Mouse (Mus musculus): ENCODE results near the gene Ccdc162. TPM values are rescaled to one million over a fixed set of nuclear protein-coding genes. Genes with fewer than 3 reads are reported as not detected.

Gene Ccdc162
- total RNA-seq, 2 experiments from 2014 or later, result 1.6 to 2.3 TPM

DNA sequence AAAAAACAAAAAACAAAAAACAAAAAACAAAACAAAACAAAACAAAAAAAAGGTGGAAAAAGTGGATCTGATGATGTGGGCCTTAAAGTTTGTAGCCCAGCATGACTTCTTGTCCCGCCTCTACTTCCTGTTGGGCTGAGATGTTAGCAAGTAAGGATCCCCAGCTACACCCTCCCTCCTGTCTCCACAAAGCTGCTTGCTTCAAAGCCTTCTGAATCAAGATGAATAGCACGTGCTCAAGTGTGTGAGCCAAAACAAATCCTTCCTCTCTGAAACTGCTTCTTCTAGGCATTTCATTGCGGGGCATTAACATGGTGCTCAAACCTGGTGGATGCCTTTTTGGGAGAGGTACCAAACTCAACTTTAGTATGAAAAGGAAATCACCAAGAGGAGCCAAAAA lies 77.7 kb downstream of the Ccdc162 start:
- DNase-seq (ENCODE audit: low spot score in 2 of 2), result no peak

DNA sequence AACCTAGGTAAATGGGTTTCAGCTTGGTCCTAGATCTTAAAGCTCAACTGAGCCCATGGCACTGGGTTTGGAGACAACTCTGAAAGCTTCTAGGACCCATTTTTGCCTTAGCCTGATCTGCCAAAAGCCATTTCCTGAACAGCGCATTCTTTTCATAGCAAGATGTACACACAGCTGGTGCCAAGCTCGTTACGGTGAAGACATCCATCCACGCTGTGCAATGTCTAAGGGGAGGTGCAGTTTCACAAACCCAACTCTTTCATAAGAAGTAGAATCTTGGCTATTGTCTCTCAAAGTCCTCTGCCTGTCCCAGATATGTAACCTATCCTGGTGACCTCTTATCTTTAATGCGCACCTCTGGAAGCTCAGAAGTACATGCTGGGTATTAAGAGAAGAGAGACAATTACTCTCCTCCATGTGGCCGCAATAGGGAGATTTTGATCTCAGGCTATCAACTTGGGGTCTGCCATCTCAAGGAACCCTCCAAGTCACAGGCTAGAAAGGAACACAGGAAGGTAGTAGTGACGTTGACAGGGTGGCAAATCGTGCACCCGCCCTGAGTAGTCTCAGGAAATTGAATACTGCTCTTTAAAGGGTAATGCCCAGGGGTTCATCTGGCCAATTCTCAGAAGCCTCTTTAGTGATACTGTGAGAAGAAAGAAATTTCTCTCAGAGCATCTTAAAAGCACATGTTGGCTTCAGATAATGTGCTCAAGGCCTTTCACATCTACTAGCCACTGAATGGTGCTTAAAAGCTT lies 81.0 kb downstream of the Ccdc162 start:
- no peak for DNase-seq (ENCODE audit: low spot score in 2 of 2)

DNA sequence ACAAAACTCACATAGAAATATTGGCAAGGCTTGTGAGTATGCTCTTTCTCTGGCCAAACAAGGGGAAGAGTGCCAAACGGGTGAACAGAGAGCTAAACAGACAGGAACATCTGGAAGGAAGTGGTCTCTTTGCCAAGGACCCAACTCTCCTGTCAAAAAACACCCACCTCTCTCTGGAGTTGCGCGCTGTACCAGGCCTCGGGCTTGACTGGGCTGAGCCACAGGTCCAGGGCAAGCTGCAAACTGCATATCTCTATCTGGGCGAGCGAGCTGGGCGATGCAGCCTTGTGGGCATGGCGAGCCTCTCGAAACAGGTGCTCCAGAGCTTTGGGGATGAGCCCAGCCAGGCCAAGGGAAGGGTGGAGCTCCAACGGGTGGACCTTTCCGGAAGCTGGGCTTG lies 82.6 kb downstream of the Ccdc162 start:
- DNase-seq (ENCODE audit: low spot score in 2 of 2), result no peak

DNA sequence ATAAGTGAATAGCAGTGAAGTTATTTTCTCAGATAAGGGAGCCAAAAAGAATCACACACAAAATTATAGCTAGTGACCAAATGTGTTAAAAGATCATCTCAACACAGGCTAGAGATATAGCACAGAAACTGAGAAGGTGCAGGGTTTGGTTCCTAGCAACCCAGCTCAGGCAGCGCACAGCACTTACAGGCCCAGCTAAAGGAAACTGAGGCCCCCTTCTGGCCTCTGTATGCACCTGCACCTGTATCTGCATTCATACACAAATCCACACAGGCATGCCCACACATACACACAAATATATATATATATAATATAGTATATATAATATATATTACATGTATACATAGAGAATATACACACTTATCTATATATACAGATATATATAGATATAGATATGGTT lies 84.4 kb downstream of the Ccdc162 start:
- no peak for DNase-seq (ENCODE audit: low spot score in 2 of 2)

DNA sequence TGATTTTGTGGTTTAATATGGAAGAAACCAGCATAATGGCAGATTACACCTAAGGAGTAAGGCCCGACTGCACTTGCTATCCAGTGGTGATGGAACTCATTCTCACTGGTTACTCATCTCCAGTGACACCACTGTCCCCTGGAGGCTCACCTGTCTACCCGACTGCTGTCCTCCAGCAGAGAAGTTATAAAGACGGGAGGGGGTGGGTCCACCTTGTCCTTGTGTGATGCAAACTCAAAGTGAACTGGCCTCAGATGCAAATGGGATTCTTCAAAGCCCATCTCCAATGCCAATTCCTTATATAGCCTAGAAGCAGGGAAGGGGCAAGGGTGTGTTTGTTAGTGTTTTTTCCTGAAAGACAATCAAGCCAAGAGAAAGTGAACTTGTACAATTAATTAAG lies 89.4 kb downstream of the Ccdc162 start:
- no peak for DNase-seq (ENCODE audit: low spot score in 2 of 2)

DNA sequence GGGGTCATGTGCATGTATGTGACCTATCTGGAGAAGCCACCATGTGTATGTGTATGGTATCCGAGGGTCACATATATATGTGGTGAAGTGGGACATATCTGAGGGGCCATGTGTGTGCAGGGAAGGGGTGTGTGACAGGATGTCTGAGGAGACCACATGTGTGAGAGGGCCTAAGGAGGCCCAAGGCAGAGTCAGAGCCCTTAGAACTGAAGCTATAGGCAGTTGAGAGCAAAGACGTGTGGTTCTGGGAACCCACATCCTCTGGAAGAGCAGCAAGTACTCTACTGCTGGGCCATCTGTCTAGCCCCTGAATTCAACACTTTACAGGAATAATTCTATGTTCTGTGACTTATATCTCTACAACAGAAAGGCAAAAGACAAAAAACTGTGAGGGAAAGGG lies 96.4 kb downstream of the Ccdc162 start:
- no peak for DNase-seq (ENCODE audit: low spot score in 2 of 2)

DNA sequence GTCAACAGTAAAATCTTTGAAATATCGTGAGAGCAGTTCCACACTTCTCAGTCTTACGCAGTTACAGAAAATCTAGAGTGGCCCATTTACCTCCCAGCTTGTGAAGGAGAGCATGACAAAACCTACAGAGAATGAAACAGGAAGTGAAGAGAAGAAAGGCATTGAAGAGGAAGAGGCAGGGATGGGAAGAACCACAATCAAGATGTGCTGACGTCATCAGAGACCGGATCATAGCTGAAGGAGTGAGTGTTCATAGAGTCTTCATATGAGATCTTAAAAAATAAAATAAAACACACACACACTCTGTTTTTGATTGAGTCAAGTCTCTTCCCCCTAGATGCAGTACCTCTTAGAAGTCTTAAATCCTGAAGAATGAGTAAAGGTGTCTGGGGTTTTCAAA lies 100.9 kb downstream of the Ccdc162 start:
- DNase-seq (ENCODE audit: low spot score in 2 of 2), result no peak

DNA sequence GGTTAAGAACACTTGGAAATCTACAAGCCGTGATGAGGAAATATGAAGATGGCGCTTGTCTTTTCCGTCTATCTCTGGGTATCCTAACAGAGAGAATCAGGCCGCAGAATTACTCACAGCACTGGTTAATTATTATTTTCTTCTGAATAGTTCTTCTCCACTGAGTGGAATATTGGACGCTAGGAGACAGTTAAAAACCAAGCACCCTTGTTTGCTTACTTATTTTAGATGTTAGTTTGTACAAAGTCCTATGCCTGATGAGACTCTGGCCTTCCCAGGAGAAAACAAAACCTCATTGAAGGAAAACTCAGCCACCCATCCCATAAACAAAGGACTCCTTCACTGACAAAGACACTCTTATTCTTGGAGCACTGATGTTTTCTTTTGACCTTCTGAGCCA lies 104.5 kb downstream of the Ccdc162 start:
- no peak for DNase-seq (ENCODE audit: low spot score in 2 of 2)

DNA sequence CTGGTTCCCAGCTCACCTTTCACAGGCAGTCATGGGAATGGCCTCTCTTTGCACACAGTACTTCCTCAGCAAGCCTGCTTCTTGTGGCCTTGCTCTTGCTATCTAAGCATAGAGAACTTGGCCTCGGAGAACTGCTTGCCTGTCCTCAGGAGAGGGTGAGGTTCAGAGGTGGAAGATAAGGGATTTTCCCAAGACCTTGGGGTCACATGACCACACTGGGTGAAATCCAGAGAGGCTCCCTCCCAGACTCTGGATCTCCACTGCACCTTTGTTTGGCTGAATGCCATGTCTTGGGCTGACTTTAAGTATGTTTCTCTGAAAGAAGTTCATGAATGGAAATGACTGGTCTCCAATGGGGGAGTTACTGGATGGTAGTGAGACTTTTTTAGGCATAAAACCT lies 107.0 kb downstream of the Ccdc162 start:
- no peak for DNase-seq (ENCODE audit: low spot score in 2 of 2)

DNA sequence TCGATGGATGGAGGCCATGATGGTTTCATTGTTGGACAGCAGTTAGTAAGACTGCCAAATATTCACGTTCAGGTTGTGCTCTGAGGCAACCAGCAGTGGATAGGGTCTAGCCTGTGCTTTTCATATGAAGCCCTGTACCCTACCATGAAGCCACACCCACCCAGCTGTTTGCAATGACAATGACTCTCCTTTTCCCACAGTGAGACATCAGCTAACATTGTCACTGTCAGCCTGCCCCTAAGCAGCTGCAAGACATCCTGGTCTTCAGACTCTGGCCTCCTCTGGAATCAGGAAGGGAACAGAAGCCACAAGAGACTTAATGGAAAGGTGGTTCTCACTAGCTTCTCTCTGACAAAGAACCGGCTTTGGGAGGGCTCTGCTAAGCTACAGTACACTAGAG lies 107.9 kb downstream of the Ccdc162 start:
- DNase-seq (ENCODE audit: low spot score in 2 of 2), result no peak

DNA sequence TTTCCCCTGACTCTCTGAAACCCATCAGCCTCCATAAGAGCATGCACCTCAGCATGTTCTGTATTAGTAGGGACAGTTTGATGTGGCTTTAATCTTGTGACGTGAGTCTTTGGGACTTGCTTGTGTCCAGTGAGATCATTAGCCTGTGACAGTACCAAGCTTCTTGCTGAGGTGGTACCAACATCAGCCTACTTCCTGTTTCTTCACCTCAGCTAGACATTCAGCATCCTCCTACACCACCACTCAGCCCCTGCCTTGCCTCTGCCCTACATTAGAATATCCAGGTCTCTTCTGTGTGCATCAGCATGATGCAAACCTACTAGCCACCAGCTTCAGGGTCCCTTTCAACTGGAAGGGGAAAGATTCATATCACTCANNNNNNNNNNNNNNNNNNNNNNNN lies 113.8 kb downstream of the Ccdc162 start:
- DNase-seq (ENCODE audit: low spot score in 2 of 2), result no peak

DNA sequence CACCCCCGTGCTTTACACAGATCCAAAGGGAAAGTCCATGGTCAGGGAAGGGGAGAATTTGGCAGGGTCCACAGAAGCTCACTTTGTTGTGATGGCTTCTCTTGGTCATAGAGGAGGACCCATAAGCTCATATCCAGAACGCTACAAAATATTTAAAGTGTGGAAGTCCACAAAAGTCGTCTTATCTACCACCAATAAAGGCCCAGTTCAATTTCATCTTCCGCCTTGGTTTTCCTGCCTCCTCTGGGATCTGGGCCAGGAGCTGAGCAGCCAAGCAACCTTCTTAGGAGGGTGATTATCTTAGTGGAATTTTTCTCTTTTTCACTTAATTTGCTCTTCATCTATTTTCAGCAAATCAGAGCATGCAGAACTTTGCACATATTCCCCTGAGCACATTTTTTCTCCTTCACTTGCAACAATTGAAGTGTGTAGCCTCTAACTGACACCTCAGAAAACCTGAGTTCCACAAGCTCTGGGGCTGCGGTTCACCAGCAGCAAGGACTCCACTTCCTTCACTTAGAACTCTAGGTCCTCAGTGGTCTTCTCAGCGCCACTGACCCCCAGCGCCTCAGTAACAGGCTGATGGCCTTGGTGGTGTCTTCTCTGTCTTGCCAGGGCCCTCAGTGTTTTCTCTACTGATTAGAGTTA lies 114.4 kb downstream of the Ccdc162 start:
- DNase-seq (ENCODE audit: low spot score in 2 of 2), result no peak

DNA sequence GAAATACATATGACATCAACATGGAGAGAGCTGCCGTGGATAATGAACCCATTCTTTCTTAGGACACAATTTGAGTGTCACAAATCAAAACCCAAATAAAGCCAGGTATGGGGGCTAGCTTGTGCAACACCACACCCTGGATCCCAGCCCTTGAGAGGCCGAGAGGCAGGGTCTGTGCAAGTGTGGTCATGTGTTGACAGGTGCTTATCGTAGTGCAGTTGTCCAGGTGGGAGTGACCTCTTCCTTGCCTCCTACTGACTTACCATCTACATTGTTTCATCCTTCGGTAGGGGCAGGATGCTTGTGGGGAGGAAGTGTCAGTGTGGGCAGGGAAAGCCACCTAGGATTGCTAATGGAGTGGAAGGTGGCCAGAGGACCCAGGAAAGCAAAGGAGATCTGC lies 115.1 kb downstream of the Ccdc162 start:
- no peak for DNase-seq (ENCODE audit: low spot score in 2 of 2)

DNA sequence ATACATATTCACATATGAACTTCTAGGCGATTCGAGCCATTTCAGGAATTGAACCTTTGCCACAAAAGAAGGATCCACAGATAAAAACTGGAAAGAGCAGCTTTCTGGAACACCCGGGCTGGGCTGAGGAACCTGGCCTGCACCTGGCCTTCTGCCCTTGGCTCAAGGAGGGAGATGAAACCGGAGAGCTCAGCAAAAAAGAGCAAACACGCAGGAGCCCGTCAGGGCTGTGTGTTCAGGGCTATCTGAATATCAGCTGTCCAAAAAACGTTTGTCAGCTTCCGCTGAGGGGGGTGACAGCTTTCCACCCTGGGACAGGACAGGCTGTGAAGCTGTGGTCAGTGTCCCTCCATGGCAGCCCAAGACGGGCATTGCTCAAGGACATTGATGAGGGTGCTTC lies 117.4 kb downstream of the Ccdc162 start:
- no peak for DNase-seq (ENCODE audit: low spot score in 2 of 2)

DNA sequence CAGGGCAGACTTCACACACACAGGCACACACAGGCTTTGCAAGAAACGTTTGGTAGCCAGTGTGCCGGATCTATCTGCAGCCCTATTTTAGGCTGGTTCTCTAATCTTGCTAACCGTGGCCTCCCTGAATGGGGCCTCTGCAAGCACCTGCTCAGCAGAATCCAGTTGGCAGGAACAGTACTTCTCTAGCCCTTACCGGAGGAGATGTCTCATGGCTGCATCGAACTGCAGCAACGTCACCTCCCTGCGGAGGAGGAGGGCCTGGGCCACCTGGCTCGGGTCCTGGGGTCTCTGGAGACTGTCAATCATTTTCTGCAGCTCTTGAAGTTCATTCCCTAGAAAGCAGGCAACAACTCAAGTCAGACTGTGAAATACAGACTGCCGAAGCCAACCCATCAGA lies 118.2 kb downstream of the Ccdc162 start:
- DNase-seq (ENCODE audit: low spot score in 2 of 2), result no peak

DNA sequence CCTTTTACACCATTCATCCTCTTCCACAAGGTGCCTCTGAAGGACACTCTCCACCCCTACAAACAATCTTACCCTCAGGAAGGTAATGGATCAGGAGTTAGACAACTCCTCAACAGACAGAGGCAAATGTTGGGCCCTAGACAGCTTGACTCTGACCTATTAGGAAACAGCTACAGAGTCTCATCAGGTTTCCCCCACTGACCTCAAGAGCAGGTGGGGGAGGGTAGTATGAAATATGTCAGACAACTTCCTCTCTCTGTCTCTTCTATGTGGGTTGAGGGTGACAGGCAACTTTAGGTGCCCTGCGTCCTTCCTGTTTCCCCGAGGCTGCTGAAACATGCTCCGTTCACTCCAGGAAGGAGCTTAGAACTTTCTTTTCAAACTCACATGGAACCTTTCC lies 120.9 kb downstream of the Ccdc162 start:
- no peak for DNase-seq (ENCODE audit: low spot score in 2 of 2)

DNA sequence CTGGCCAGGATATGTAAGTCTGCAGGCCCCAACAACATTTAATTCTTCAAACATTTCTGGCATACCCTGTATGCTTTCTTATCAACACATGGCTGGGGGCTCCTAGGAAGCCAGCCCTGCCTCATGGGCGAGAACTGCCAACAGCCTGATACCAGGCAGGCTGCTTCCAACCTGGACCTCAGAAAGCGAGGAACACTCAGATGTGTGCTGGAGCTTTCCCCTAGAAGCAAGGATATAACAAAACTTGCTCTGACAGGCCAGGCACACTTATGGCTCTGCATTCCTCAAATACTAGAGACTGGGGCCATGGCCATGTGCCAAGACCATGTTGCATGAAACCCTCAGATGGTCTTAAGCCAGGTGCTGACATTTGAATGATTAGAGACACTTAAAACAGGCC lies 121.5 kb downstream of the Ccdc162 start:
- DNase-seq (ENCODE audit: low spot score in 2 of 2), result no peak

DNA sequence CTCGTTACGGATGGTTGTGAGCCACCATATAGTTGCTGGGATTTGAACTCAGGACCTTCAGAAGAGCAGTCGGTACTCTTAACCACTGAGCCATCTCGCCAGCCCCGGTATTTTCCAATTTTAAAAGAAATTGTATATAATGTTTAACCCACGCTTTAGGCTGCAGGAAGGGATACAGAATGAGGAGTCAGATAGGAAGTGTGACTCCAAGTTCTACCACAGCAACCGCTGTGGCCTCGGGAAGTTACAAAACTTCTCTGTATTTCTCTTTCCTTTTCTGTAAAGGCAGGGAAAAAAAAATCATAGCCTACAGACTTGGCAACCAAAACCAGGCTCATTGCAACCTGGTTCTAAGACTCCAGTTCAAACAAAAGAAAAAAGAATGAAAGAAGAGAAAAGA lies 122.0 kb downstream of the Ccdc162 start:
- no peak for DNase-seq (ENCODE audit: low spot score in 2 of 2)

DNA sequence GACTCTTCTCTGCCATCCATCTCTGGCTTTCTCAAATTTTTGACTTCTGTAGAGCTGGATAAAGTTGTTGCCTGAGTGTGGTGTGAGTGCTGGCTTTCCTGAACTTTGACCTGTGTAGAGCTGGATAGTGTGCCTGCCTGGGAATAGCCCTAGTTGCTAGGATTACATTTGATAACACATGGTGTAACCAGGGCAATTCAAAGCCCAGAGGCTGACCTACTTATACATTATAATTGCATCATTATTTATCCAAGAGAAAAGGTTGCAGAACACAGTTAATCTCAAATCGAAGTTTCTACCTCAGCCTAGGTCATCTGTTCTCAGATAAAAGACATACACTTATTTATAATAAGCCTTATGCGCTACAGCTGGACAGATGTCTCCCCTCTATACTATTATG lies 127.8 kb downstream of the Ccdc162 start:
- DNase-seq (ENCODE audit: low spot score in 2 of 2), result no peak

DNA sequence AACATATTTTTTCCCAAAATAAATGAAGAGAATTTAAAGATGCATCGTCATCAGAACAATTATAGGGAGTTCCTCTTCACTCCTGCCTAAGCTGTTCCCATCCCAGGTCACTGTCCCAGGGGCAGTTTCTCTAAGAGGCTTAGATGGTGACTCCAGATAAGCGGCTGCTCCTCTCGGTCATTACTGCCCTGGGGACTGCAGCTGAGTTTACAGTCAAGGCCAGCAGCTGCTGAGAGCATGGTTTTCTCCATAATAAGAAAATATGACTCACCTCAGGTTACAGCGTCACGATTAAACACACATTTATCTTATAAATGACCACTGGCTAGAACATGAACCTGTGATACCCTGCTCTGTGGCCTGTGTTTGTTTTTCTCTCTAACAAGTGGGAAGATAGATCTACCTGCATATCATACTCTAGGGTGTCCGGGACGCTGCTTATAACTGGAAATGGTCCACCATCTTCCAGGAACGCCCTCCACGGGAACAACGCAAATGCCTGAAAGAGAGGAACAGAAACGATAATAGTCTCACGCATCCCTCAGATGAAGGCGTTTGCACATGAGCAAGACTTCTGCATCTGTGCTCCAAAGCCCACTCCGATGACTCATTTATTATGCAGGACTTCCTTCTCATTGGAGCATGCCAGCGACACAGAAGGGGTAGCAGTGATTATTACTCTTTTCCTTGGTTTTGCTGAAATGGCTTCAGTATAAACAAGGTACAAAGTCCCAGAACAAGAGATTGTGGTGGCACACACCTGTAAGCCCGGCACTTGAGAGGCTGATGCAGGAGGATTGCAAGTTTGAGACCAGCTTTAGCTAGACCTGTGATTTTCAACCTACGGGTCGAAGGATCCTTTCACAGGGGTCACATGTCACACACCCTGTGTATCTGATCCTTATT lies 129.2 kb downstream of the Ccdc162 start:
- DNase-seq (ENCODE audit: low spot score in 2 of 2), result no peak

DNA sequence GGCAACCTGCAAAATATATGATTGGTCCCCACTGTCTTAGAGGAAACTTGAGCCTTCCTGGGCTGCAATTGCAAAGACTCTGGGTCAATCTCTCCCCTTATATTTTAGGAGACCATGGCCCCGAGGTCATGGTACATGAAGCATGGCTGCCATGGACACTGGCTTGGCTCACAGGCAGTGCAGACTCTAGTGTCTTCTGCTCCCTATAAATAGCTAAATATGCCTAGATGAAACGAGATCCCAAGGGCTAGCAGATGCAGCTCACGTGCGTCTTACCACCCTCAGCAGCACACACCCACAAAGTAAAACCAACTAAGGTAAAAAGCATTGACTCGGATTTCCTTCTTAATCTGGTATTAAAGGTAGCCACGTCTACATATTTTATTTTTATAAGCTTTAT lies 133.1 kb downstream of the Ccdc162 start:
- DNase-seq (ENCODE audit: low spot score in 2 of 2), result no peak

DNA sequence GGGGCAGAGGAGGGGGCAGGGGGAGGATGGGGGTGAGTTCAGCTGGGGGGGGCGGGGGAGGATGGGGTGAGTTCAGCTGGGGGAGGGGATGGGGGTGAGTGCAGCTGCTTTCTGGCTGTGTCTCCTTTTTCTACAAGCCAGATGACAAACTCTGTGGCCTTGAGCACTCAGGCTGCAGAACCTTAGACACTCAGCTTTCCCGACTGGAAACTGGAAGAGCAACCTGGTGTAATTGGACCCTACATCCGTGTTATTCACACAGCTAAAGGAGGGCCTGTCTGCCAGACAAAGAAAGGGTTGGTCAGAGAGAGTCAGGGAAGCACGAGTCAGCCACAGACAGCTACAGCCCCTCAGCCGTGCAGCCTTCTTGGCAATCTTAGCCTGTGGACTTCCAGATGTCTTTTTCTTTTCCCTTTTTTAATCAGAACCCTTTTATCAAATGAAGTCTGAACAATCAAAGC lies 133.5 kb downstream of the Ccdc162 start:
- DNase-seq (ENCODE audit: low spot score in 2 of 2), result no peak
